Mouse (Mus musculus) bone marrow, adult 2 months (tissue): Measurements from ENCODE around the gene Mtfr1l.

ENCODE experiments used
- CTCF ChIP-seq: fragments of 200-500 bp; IDR thresholded peaks from 2 replicates; pipeline ENCODE4 v1.5.1; 2011; ENCODE audit warnings: low read length, control low read depth; ENCODE audit not compliant: control insufficient read depth, insufficient read depth
- POLR2A ChIP-seq: fragments of 200-500 bp; IDR thresholded peaks from 2 replicates; pipeline ENCODE4 v1.6.1; 2011; ENCODE audit warnings: low read depth, mild to moderate bottlenecking, control low read depth, low read length, borderline replicate concordance; ENCODE audit not compliant: control insufficient read depth

DNA sequence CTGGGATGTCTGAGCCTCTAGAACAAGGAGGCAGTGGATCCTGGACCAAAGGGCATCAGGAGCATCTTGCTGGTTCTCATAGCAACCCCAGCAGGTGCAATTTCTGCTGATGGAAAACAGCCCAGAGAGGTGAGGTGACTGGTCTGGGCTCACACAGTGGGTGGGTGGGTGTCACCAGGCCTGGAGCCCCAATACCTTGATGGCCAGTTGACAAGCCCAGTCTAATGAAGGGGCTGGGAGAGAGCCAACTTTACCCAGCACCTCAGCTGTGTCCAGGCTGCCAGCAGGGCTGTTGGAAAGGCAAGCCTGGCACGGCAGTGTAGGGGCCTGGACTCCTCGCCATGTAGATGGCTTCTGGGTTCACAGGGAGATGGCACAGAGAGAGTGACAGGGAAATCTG, 26.8 kb upstream of the Mtfr1l start:
- TF ChIP-seq CTCF (no peak), POLR2A (no peak)
